Mouse (Mus musculus): Measurements from ENCODE around the gene Pars2. TPM values are rescaled to one million over a fixed set of nuclear protein-coding genes. Genes with fewer than 3 reads are reported as not detected.

Gene Pars2
- polyA plus RNA-seq (2014; fragmentation: Illumina TruSeq; extraction: RNeasy Lipid Tissue Mini Kit (QIAGEN cat#74804); ENCODE audit: low read depth, low replicate concordance), result 0.58 TPM

DNA sequence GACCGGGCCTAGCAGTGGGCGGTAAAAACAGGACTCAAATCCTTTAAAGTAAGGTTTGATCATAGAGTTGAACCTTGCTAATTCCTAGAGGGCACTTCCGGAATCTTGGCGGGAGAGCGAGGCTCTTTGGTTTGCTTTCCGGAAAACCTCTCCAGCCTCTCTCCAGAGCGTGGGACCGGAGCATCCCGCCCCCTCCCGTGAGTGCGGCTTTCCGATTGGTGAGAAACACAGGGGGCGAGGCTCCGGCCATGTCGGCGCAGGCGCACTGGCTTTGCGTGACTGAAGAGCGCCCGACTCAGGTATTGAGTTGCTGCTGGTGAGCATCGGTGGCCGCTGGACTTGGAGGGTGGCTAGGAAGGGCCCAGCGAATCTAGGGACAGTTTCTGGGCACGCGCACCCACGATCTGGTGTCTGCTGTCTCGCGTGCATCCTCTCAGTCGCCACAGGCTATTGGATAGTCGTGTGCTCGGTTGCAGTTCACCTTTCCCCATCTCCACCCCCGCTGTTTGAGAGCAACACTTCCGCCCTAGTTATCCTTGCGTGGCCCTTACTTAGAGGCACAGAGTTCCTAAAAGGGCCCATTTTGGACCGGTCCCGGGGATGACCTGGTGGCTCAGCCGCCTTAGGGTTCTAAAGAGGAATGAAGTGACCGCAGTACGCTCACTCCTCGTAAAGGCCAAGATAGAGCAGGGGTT lies at the start of gene Pars2:
TSS of gene Pars2 (plus strand) at position 237 of the 695 bp plus-strand sequence.

DNA sequence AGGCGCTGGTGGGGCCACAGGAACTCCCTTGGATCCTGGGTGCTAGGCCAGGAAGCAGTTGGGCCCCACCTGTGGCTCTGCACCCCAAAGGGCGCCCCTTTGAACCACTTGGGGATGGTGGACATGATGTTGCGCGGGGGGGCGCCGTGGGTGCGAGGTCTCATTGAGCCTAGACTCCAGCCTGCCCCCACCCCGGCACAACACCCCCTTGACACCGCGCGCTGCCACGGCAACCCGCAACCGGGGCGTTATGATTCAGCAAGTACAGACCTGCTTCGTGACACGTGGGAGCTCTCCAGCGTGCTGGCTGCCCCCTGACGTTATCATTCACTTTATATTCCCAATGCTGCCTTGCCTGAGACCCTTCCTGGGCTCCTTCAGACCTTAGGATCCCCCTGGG lies 33.8 kb upstream of the Pars2 start, which contains the start of gene Lexm:
TSS of gene Lexm (minus strand) at position 186 of the 400 bp plus-strand sequence.

DNA sequence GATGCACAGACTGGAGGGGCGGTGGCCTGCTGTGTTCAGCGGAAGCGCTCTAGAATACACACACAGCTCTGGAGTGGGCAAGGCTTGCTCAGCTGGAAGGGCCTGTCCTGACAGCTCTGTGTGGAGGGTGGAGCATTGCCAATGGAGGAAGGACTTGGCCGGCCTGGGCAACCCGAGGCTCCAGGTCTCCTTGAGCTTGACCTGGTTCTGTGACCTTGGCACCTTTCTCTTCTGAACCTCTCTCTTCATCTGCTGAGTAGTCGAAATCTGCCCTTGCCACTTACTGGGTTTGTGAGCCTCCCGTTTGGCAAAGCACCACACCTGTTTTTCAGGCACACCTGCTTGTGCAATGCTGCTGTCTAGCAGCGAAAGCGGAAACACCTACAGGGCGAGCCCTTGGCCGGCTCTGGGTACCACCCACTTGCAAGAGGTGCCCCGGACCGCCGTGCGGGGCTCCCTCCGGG lies 28.8 kb upstream of the Pars2 start, which contains the start of gene Ttc22:
TSS of gene Ttc22 (plus strand) at position 403 of the 464 bp plus-strand sequence.

DNA sequence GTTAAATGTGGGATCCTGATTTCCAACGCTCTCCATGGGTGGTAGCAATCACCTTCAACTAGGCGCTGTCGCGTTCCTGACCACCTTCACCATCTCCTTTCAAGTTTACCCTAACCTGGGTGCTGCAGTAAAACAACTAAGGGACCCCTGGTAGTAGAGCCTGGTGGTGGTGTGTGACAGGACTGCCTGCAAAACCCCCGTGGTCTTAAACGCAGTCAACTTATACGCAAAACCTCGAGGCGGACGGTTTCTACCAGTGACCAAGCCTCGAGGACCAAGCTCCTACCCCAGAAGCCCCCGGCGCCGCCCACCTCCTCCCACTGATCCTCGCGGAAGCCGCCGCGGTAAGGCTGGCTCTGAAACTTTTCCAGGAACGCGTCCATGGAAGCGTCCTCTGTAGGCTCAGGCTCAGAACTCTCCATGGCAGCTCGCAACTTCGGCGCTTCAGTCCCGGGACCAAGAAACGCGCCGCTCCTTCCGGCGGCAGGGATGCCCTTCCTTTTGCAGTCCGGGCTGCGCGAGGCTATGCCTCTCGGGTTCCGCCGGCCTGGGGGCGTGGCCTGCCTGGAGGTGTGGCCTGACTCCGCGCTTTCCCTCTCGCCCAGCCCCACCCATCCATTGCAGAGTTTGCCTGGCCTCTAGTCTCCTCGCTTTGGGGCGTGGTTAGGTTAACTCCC lies 27.7 kb downstream of the Pars2 start, which contains the start of gene Ttc4:
TSS of gene Ttc4 (minus strand) at position 503 of the 677 bp plus-strand sequence.

Other genes starting within 250 kb of the Pars2 start
- 7.2 TPM for gene Pcsk9, start 186.7 kb upstream of the Pars2 start, polyA plus RNA-seq (2014; fragmentation: Illumina TruSeq; extraction: RNeasy Lipid Tissue Mini Kit (QIAGEN cat#74804); ENCODE audit: low read depth, low replicate concordance)
- gene Bsnd, start 158.8 kb upstream of the Pars2 start, polyA plus RNA-seq (2014; fragmentation: Illumina TruSeq; extraction: RNeasy Lipid Tissue Mini Kit (QIAGEN cat#74804); ENCODE audit: low read depth, low replicate concordance), result not detected
- 47.8 TPM for gene Dhcr24, start 90.0 kb upstream of the Pars2 start, polyA plus RNA-seq (2014; fragmentation: Illumina TruSeq; extraction: RNeasy Lipid Tissue Mini Kit (QIAGEN cat#74804); ENCODE audit: low read depth, low replicate concordance)
- not detected for gene Lexm, start 33.8 kb upstream of the Pars2 start, polyA plus RNA-seq (2014; fragmentation: Illumina TruSeq; extraction: RNeasy Lipid Tissue Mini Kit (QIAGEN cat#74804); ENCODE audit: low read depth, low replicate concordance)
- not detected for gene Ttc22, start 28.6 kb upstream of the Pars2 start, polyA plus RNA-seq (2014; fragmentation: Illumina TruSeq; extraction: RNeasy Lipid Tissue Mini Kit (QIAGEN cat#74804); ENCODE audit: low read depth, low replicate concordance)
- gene Ttc4, start 27.9 kb downstream of the Pars2 start, polyA plus RNA-seq (2014; fragmentation: Illumina TruSeq; extraction: RNeasy Lipid Tissue Mini Kit (QIAGEN cat#74804); ENCODE audit: low read depth, low replicate concordance), result 14.6 TPM
- not detected for gene Mroh7, start 79.9 kb downstream of the Pars2 start, polyA plus RNA-seq (2014; fragmentation: Illumina TruSeq; extraction: RNeasy Lipid Tissue Mini Kit (QIAGEN cat#74804); ENCODE audit: low read depth, low replicate concordance)
- gene Fam151a, start 82.8 kb downstream of the Pars2 start, polyA plus RNA-seq (2014; fragmentation: Illumina TruSeq; extraction: RNeasy Lipid Tissue Mini Kit (QIAGEN cat#74804); ENCODE audit: low read depth, low replicate concordance), result not detected
- 0.77 TPM for gene Acot11, start 153.9 kb downstream of the Pars2 start, polyA plus RNA-seq (2014; fragmentation: Illumina TruSeq; extraction: RNeasy Lipid Tissue Mini Kit (QIAGEN cat#74804); ENCODE audit: low read depth, low replicate concordance)